Mouse (Mus musculus): ENCODE data around the gene Tas2r121. TPM values are rescaled to one million over a fixed set of nuclear protein-coding genes. Genes with fewer than 3 reads are reported as not detected.
"Not testable (repeated sequence)": the region's sequence is repeated elsewhere in the genome, so short reads cannot be mapped to it uniquely, and the experiment has no call there.

Gene Tas2r121
- polyA plus RNA-seq (2012; ENCODE audit: insufficient read depth, insufficient read length, missing spikeins), result not detected in 2 replicates

DNA sequence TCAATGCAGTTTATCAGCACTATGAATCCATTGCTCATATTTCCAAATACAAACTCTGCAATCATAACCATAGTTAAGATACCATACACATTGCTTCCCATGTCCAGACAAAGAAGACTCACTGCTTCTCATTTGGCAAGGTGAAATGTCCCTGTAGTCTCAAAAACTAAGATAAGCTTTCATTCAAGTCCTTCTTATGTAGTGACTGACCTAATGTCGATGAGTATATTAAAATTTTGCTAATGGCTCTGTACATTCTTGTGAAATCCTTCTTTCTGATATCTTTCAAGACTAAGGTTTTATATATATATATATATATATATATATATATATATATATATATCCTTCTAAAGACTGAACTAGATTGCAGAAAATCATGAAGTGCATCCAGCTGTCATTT, at the start of gene Tas2r121:
Gene Tas2r121, minus strand, starts transcription at position 101 of the 400 bp plus-strand sequence.
- Histone ChIP-seq H3K27ac (ENCODE audit: insufficient read depth, low read depth, low read length) (no peak within 1 kb of the TSS), H3K4me1 (ENCODE audit: control insufficient read depth, insufficient read depth, low read length) (no peaks in the 10 kb centered on the region), H3K4me3 (ENCODE audit: insufficient read depth, low read length) (no peak within 1 kb of the TSS)
- TF ChIP-seq CTCF (IDR thresholded peaks at IDR 0.05; ENCODE audit: low read depth, low read length), result no peak
- TF ChIP-seq POLR2A (IDR thresholded peaks at IDR 0.05; ENCODE audit: borderline replicate concordance, low read depth, low read length), result no peak

DNA sequence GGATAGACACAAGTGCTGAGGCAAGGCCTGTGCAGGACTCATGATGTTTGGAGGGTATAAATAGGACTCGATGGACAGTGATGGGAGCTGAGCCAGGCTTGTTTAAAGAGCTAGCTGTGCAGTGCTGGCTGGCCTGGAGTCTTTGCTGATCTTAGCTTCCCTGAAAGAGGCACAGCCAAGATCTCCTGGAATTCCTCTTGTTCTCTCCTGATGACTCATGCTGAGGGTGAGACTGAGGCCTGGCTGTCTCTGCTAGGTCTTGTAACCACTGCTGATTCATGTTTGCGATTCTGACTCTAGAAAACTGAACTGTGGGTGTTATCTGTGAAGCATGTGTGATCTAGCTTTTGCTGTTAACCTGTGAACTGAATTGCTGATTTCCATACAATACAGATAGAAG, 49.4 kb upstream of the Tas2r121 start:
- Histone ChIP-seq H3K4me1 (ENCODE audit: control insufficient read depth, insufficient read depth, low read length) (no peaks in the 10 kb centered on the region), H3K4me3 (ENCODE audit: insufficient read depth, low read length) (no peak overlapping the region), H3K27ac (ENCODE audit: insufficient read depth, low read depth, low read length) (no peak overlapping the region)
- no peak for TF ChIP-seq POLR2A (IDR thresholded peaks at IDR 0.05; ENCODE audit: borderline replicate concordance, low read depth, low read length)
- TF ChIP-seq CTCF (IDR thresholded peaks at IDR 0.05; ENCODE audit: low read depth, low read length), result no peak

DNA sequence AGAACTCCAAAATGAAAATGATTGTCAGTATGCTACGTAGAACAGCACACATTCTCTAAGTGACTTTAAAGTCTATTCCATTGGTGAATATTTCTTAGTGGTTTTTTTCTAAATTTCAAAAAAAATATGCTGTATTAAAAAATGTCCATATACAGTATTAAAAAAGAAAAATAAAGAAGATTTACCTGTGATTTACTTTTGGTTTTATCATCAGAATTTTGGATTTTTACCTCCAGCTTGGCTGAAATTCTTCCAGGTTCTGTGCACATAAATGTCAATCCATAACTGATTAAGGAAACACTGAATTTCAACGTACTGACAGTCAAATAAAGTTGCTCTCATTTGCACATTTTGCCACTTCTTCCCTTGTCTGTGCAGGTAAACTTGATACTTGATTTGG, 37.1 kb upstream of the Tas2r121 start, which contains the start of gene Tas2r115:
Gene Tas2r115, minus strand, starts transcription at position 101 of the 400 bp plus-strand sequence.
- no peak within 1 kb of the TSS for H3K4me3 ChIP-seq (ENCODE audit: insufficient read depth, low read length)
- no peak within 1 kb of the TSS for H3K27ac ChIP-seq (ENCODE audit: insufficient read depth, low read depth, low read length)
- no peaks in the 10 kb centered on the region for H3K4me1 ChIP-seq (ENCODE audit: control insufficient read depth, insufficient read depth, low read length)
- TF ChIP-seq POLR2A (IDR thresholded peaks at IDR 0.05; ENCODE audit: borderline replicate concordance, low read depth, low read length), result no peak
- no peak for TF ChIP-seq CTCF (IDR thresholded peaks at IDR 0.05; ENCODE audit: low read depth, low read length)

DNA sequence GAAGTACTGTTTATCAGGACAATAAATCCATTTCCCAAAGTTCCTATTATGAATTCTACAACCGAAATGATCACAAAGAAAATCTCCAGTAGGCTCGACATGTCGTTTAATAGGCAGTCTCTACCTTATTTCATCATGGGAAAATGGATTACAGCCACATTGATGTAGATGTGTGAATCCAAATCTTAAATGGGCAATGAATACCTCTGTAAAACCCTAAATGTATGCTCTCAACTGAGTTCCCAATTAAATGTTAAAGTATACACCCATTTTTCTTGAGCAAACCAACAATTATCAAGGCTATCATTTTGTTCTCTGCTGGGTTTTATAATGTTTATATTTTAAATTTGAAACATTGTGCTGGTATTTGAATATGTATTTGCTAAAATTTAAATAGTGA, 11.0 kb upstream of the Tas2r121 start, which contains the start of gene Tas2r122:
Gene Tas2r122, minus strand, starts transcription at position 101 of the 400 bp plus-strand sequence.
- TF ChIP-seq POLR2A (IDR thresholded peaks at IDR 0.05; ENCODE audit: borderline replicate concordance, low read depth, low read length) (no peak), CTCF (IDR thresholded peaks at IDR 0.05; ENCODE audit: low read depth, low read length) (no peak)
- Histone ChIP-seq H3K4me1 (ENCODE audit: control insufficient read depth, insufficient read depth, low read length) (no peaks in the 10 kb centered on the region), H3K4me3 (ENCODE audit: insufficient read depth, low read length) (no peak within 1 kb of the TSS), H3K27ac (ENCODE audit: insufficient read depth, low read depth, low read length) (no peak within 1 kb of the TSS)

DNA sequence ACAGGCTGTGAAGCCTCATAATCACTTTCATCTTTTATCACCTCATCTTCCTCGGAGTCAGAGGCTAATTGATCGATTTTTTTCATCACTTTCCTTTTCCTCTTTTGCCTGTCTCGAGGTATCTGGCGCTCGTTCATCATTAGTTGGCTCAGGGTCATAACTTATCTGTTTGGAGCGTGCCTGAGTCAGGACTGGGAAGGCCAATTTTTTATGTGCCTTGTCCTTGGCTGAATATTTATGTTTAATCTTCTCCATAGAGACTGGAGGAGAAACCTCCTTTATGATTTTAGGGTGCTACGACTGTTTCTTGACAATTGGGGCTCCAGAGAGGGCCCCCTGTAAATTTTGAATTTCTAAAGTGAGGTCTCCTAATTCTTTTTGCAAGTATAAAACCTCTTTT, 9.2 kb downstream of the Tas2r121 start:
- H3K4me3 ChIP-seq (ENCODE audit: insufficient read depth, low read length); H3K27ac ChIP-seq (ENCODE audit: insufficient read depth, low read depth, low read length); H3K4me1 ChIP-seq (ENCODE audit: control insufficient read depth, insufficient read depth, low read length): not testable (repeated sequence)

DNA sequence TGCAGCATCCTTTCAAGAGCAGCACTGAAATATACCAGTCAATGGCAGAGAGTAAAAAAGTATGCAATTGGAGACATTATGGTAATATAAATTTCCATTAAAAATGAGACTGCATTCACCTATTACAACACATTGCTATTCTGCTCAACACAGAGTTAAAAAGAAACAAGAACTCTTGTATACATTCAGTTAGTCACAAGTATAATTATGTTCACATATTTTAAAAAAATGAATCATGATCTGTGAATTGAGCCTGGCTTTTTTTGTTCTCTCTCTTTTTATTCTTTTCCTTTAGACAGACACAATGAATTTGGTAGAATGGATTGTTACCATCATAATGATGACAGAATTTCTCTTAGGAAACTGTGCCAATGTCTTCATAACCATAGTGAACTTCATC, 44.2 kb downstream of the Tas2r121 start, which contains the start of gene Tas2r120:
Gene Tas2r120, plus strand, starts transcription at position 301 of the 400 bp plus-strand sequence.
- no peak for TF ChIP-seq CTCF (IDR thresholded peaks at IDR 0.05; ENCODE audit: low read depth, low read length)
- TF ChIP-seq POLR2A (IDR thresholded peaks at IDR 0.05; ENCODE audit: borderline replicate concordance, low read depth, low read length), result no peak
- Histone ChIP-seq H3K27ac (ENCODE audit: insufficient read depth, low read depth, low read length) (no peak within 1 kb of the TSS), H3K4me3 (ENCODE audit: insufficient read depth, low read length) (no peak within 1 kb of the TSS), H3K4me1 (ENCODE audit: control insufficient read depth, insufficient read depth, low read length) (no peaks in the 10 kb centered on the region)

DNA sequence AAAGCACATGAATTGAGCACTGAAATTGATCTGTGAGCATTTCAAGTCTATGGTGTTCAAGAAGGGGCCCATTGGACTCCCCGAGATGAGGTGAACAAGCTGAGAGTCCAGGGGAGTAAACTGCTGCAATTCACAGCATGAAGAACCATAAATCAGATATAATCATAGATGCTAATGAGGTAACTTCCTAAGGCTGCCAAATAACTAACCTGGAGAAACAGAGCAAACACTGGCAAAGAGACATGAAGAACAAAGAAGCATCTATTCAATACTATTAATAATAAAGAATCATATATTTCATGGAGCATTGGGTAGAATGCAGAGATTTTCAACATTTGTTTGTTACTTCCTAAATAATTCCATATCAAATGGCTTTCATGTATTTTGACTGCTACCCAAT, 49.4 kb downstream of the Tas2r121 start, which contains the start of gene A630073D07Rik:
Gene A630073D07Rik, minus strand, starts transcription at position 101 of the 400 bp plus-strand sequence.
- Histone ChIP-seq H3K27ac (ENCODE audit: insufficient read depth, low read depth, low read length) (no peak within 1 kb of the TSS), H3K4me3 (ENCODE audit: insufficient read depth, low read length) (no peak within 1 kb of the TSS), H3K4me1 (ENCODE audit: control insufficient read depth, insufficient read depth, low read length) (no peaks in the 10 kb centered on the region)
- TF ChIP-seq CTCF (IDR thresholded peaks at IDR 0.05; ENCODE audit: low read depth, low read length), result no peak
- no peak for TF ChIP-seq POLR2A (IDR thresholded peaks at IDR 0.05; ENCODE audit: borderline replicate concordance, low read depth, low read length)

Other genes starting within 250 kb of the Tas2r121 start
- gene Prh1, start 131.2 kb downstream of the Tas2r121 start, polyA plus RNA-seq (2012; ENCODE audit: insufficient read depth, insufficient read length, missing spikeins), result not detected in 2 replicates
- gene Prp2, start 105.1 kb downstream of the Tas2r121 start, polyA plus RNA-seq (2012; ENCODE audit: insufficient read depth, insufficient read length, missing spikeins), result not detected in 2 replicates
- not detected in 2 replicates for gene A630073D07Rik, start 49.5 kb downstream of the Tas2r121 start, polyA plus RNA-seq (2012; ENCODE audit: insufficient read depth, insufficient read length, missing spikeins)
- not detected in 2 replicates for gene Tas2r120, start 44.1 kb downstream of the Tas2r121 start, polyA plus RNA-seq (2012; ENCODE audit: insufficient read depth, insufficient read length, missing spikeins)
- not detected in 2 replicates for gene Tas2r122, start 10.9 kb upstream of the Tas2r121 start, polyA plus RNA-seq (2012; ENCODE audit: insufficient read depth, insufficient read length, missing spikeins)
- not detected in 2 replicates for gene Tas2r115, start 37.0 kb upstream of the Tas2r121 start, polyA plus RNA-seq (2012; ENCODE audit: insufficient read depth, insufficient read length, missing spikeins)
- gene Tas2r124, start 53.7 kb upstream of the Tas2r121 start, polyA plus RNA-seq (2012; ENCODE audit: insufficient read depth, insufficient read length, missing spikeins), result not detected in 2 replicates
- not detected in 2 replicates for gene Tas2r102, start 61.1 kb upstream of the Tas2r121 start, polyA plus RNA-seq (2012; ENCODE audit: insufficient read depth, insufficient read length, missing spikeins)
- not detected in 2 replicates for gene Tas2r136, start 77.2 kb upstream of the Tas2r121 start, polyA plus RNA-seq (2012; ENCODE audit: insufficient read depth, insufficient read length, missing spikeins)
- not detected in 2 replicates for gene Tas2r117, start 101.8 kb upstream of the Tas2r121 start, polyA plus RNA-seq (2012; ENCODE audit: insufficient read depth, insufficient read length, missing spikeins)
- not detected in 2 replicates for gene Tas2r123, start 146.1 kb upstream of the Tas2r121 start, polyA plus RNA-seq (2012; ENCODE audit: insufficient read depth, insufficient read length, missing spikeins)
- not detected in 2 replicates for gene Tas2r116, start 154.4 kb upstream of the Tas2r121 start, polyA plus RNA-seq (2012; ENCODE audit: insufficient read depth, insufficient read length, missing spikeins)
- gene Tas2r110, start 167.0 kb upstream of the Tas2r121 start, polyA plus RNA-seq (2012; ENCODE audit: insufficient read depth, insufficient read length, missing spikeins), result not detected in 2 replicates
- gene Tas2r113, start 192.0 kb upstream of the Tas2r121 start, polyA plus RNA-seq (2012; ENCODE audit: insufficient read depth, insufficient read length, missing spikeins), result not detected in 2 replicates
- gene Tas2r125, start 208.6 kb upstream of the Tas2r121 start, polyA plus RNA-seq (2012; ENCODE audit: insufficient read depth, insufficient read length, missing spikeins), result not detected in 2 replicates